Mouse (Mus musculus) forebrain, postnatal 0 days (tissue): ENCODE measurements around the gene Fbxl19. TPM values are rescaled to one million over a fixed set of nuclear protein-coding genes. Genes with fewer than 3 reads are reported as not detected.

Experiments
- ATAC-seq: fragments of 200-750 bp; cut with Nextera tagmentation; 2 replicates; pipeline ENCODE4 v1.8.0; 2017; ENCODE audit warnings: mild to moderate bottlenecking, moderate library complexity
- DNase-seq: peaks from one replicate; pipeline ENCODE4 v3.0.0-alpha.2; 2015
- H3K27ac ChIP-seq: fragments of 300-500 bp; sonication (generic); 2 replicates; pipeline ENCODE4 v1.5.1; 2014; ENCODE audit warnings: low read depth, mild to moderate bottlenecking, antibody characterized with exemption, low read length, moderate library complexity, mixed read lengths
- H3K27me3 ChIP-seq: fragments of 300-500 bp; sonication (generic); 2 replicates; pipeline ENCODE4 v1.6.1; 2014; ENCODE audit warnings: mild to moderate bottlenecking, low read length, mixed read lengths; ENCODE audit not compliant: insufficient read depth
- H3K36me3 ChIP-seq: fragments of 300-500 bp; sonication (generic); 2 replicates; pipeline ENCODE4 v1.6.1; 2014; ENCODE audit warnings: mild to moderate bottlenecking, moderate library complexity; ENCODE audit not compliant: insufficient read depth
- H3K4me1 ChIP-seq: fragments of 300-500 bp; sonication (generic); 2 replicates; pipeline ENCODE4 v1.6.1; 2014; ENCODE audit warnings: antibody characterized with exemption; ENCODE audit not compliant: insufficient read depth
- H3K4me2 ChIP-seq: fragments of 300-500 bp; sonication (generic); 2 replicates; pipeline ENCODE4 v1.6.1; 2014; ENCODE audit warnings: low read depth, mild to moderate bottlenecking, moderate library complexity
- H3K4me3 ChIP-seq: fragments of 300-500 bp; sonication (generic); 2 replicates; pipeline ENCODE4 v1.5.1; 2014; ENCODE audit warnings: low read depth, low read length, mixed read lengths
- H3K9ac ChIP-seq: fragments of 300-500 bp; sonication (generic); 2 replicates; pipeline ENCODE4 v1.6.1; 2014; ENCODE audit warnings: mild to moderate bottlenecking
- H3K9me3 ChIP-seq: fragments of 300-500 bp; sonication (generic); 2 replicates; pipeline ENCODE4 v1.6.1; 2016; ENCODE audit warnings: low read length
- CTCF ChIP-seq: sonication (generic); IDR thresholded peaks from 2 replicates; pipeline ENCODE4 v1.5.1; 2016; ENCODE audit warnings: antibody characterized with exemption, control low read depth, low read depth
- WGBS: fragments of 180-500 bp; shearing (Covaris S2); extraction: QIAGEN DNeasy Blood & Tissue Kit; methylation state at CpG from one replicate; pipeline ENCODE4 v1.1.7; 2014; 5-methylcytosine and 5-hydroxymethylcytosine counted together
- polyA plus RNA-seq: library from polyadenylated mRNA; unstranded; fragments of >200 nt; fragmentation: Nextera tagmentation; extraction: Ambion mirVana; gene quantifications from 2 replicates; pipeline ENCODE4 v1.2.1, GENCODE M21; 2015
- total RNA-seq: library from RNA; depleted of rRNA; stranded (reverse); fragments of >200 nt; gene quantifications from 2 replicates; pipeline ENCODE4 v1.2.3, GENCODE M21; 2014

Gene Fbxl19
- total and polyA plus RNA-seq, 2 experiments from 2014 or later: 6.9 to 178 TPM

GRCm38 (mm10) chr7:127812292-127812691, 67.9 kb downstream of the Fbxl19 start:
- ATAC-seq (no peak), DNase-seq (no peak)
- Histone ChIP-seq H3K9ac (no peak overlapping the region), H3K4me2 (no peak overlapping the region), H3K27ac (no peak overlapping the region), H3K4me1 (no peaks in the 10 kb centered on the region), H3K27me3 (no peaks in the 10 kb centered on the region), H3K4me3 (no peak overlapping the region), H3K9me3 (no peaks in the 10 kb centered on the region), H3K36me3 (peaks cover 56% of the 10 kb centered on the region)
- no peak for TF ChIP-seq CTCF
- WGBS: 90% methylated on average over 3 of the region's 3 CpGs

- H3K9me3 ChIP-seq: no peaks in the 10 kb centered on the region
- TF ChIP-seq CTCF: no peak
- H3K4me1 ChIP-seq: no peaks in the 10 kb centered on the region
- 69% methylated on average over 4 of the region's 4 CpGs for WGBS
- H3K4me3 ChIP-seq: no peak overlapping the region
- DNase-seq: no peak
- H3K27me3 ChIP-seq: no peaks in the 10 kb centered on the region
- peak overlapping the region; percentile 45 for H3K27ac ChIP-seq
- H3K4me2 ChIP-seq: no peak overlapping the region
- H3K9ac ChIP-seq: no peak overlapping the region
- H3K36me3 ChIP-seq: peaks cover 53% of the 10 kb centered on the region
- ATAC-seq: peak; percentile 12; the same call in 1 of the 2 replicates
These were observed 69.5 kb downstream of the Fbxl19 start for GRCm38 (mm10) chr7:127813821-127814220.

- H3K27ac ChIP-seq: peak overlapping the region; percentile 45
- no peaks in the 10 kb centered on the region for H3K4me1 ChIP-seq
- peaks cover 50% of the 10 kb centered on the region for H3K36me3 ChIP-seq
- H3K9ac ChIP-seq: no peak overlapping the region
- 43% methylated on average over 19 of the region's 19 CpGs for WGBS
- H3K27me3 ChIP-seq: no peaks in the 10 kb centered on the region
- ATAC-seq: peak; percentile 66
- DNase-seq: peak; percentile 74
- no peak for TF ChIP-seq CTCF
- no peak overlapping the region for H3K4me2 ChIP-seq
- no peaks in the 10 kb centered on the region for H3K9me3 ChIP-seq
- no peak overlapping the region for H3K4me3 ChIP-seq
These were observed 70.0 kb downstream of the Fbxl19 start for GRCm38 (mm10) chr7:127814241-127814921.

- Histone ChIP-seq H3K4me3 (no peak overlapping the region), H3K4me2 (no peak overlapping the region), H3K9ac (0 out of 2 replicates have a peak overlapping the region, but pooled peaks have one; percentile 1), H3K36me3 (peaks cover 44% of the 10 kb centered on the region), H3K4me1 (no peaks in the 10 kb centered on the region), H3K27me3 (no peaks in the 10 kb centered on the region), H3K9me3 (no peaks in the 10 kb centered on the region), H3K27ac (no peak overlapping the region; the same call in 1 of the 2 replicates)
- DNase-seq (no peak), ATAC-seq (no peak)
- no peak for TF ChIP-seq CTCF
- 87% methylated on average over 15 of the region's 15 CpGs for WGBS
These were observed 70.8 kb downstream of the Fbxl19 start for GRCm38 (mm10) chr7:127815116-127815665.

GRCm38 (mm10) chr7:127815954-127816821, 71.8 kb downstream of the Fbxl19 start:
- ATAC-seq (peak; percentile 55), DNase-seq (no peak)
- Histone ChIP-seq H3K27me3 (no peaks in the 10 kb centered on the region), H3K4me2 (no peak overlapping the region), H3K27ac (peak overlapping the region; percentile 40; the same call in 1 of the 2 replicates), H3K36me3 (peaks cover 34% of the 10 kb centered on the region), H3K4me3 (no peak overlapping the region), H3K4me1 (no peaks in the 10 kb centered on the region), H3K9ac (0 out of 2 replicates have a peak overlapping the region, but pooled peaks have one; percentile 1), H3K9me3 (no peaks in the 10 kb centered on the region)
- TF ChIP-seq CTCF: peak; percentile 45
- WGBS: 65% methylated on average over 15 of the region's 15 CpGs

DNA sequence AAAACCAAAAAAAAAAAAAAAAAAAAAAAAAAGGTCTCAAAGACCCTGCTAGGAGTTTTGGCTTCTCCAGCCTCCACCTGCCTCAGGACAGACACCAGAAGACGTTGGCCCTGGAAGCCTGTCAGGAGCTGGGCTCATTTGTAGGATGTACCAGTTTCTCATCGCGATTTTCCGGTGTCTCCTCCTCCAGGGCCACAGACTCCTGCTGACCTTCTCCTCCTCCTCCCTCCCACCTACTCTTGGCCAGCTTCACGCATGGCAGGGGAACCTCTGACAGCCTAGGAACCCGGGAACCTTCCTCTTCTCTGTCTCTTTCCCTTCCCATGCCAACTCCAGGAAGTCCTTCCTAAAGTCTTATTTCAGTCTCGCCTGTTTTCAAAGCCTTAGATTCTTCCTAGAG, 72.7 kb downstream of the Fbxl19 start:
- DNase-seq (no peak), ATAC-seq (no peak)
- Histone ChIP-seq H3K27me3 (no peaks in the 10 kb centered on the region), H3K36me3 (peaks cover 26% of the 10 kb centered on the region), H3K4me2 (no peak overlapping the region), H3K9ac (no peak overlapping the region), H3K4me1 (no peaks in the 10 kb centered on the region), H3K27ac (no peak overlapping the region), H3K4me3 (no peak overlapping the region), H3K9me3 (no peaks in the 10 kb centered on the region)
- 92% methylated on average over 7 of the region's 7 CpGs for WGBS
- TF ChIP-seq CTCF: no peak
